Mouse (Mus musculus): ENCODE measurements around the gene Ddx54.

GRCm38 (mm10) chr5:120566681-120567252, 45.8 kb upstream of the Ddx54 start:
- no peak for TF ChIP-seq CTCF (IDR thresholded peaks at IDR 0.05; ENCODE audit: low read depth)
- TF ChIP-seq EP300 (IDR thresholded peaks at IDR 0.05; ENCODE audit: low read depth), result no peak
